Mouse (Mus musculus): Measurements from ENCODE around the gene Gchfr. TPM values are rescaled to one million over a fixed set of nuclear protein-coding genes. Genes with fewer than 3 reads are reported as not detected.
A peak's percentile ranks its signal among the peaks of the same experiment; 100 is the strongest.

Gene Gchfr
- polyA plus RNA-seq, 1 experiment from 2014 or later: 47.1 TPM

DNA sequence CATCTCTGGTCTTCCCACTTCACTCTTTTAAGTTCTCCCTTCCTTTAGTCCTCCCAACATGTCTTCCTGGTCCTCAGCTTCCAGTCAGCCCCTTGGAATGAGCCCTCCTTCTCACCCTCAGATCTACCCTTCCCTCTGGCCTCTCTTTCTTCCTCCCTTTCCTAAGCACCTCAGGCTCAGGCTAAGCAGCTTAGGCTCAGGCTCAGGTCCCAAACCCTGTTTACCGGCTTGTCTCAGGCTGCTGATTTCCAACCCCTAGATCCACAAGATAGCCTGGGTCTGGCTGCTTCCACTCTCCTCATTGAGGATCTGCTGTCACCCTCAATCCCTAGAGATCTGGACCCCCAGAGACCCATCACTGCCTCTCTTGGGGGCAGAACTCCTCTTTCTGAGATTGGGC lies 30.5 kb downstream of the Gchfr start:
- Histone ChIP-seq H3K27ac (no peak overlapping the region), H3K4me1 (replicated peaks) (peaks cover 17% of the 10 kb centered on the region; the same call in 1 of the 2 replicates), H3K9me3 (replicated peaks) (no peaks in the 10 kb centered on the region), H3K9ac (no peak overlapping the region), H3K4me3 (replicated peaks) (no peak overlapping the region), H3K27me3 (no peaks in the 10 kb centered on the region), H3K36me3 (no peaks in the 10 kb centered on the region), H3K4me2 (no peak overlapping the region)
- 40% methylated on average over 1 of the region's 1 CpGs for WGBS (ENCODE audit: insufficient replicate concordance)
- DNase-seq (no peak), ATAC-seq (ENCODE audit: low read depth) (no peak)

- no peak overlapping the region for H3K27ac ChIP-seq
- H3K27me3 ChIP-seq: no peaks in the 10 kb centered on the region
- no peak overlapping the region for H3K4me3 ChIP-seq (replicated peaks)
- 73% methylated on average over 3 of the region's 3 CpGs for WGBS (ENCODE audit: insufficient replicate concordance)
- H3K9me3 ChIP-seq (replicated peaks): no peaks in the 10 kb centered on the region
- H3K4me2 ChIP-seq: no peak overlapping the region
- DNase-seq: no peak
- peaks cover 22% of the 10 kb centered on the region; the same call in 1 of the 2 replicates for H3K4me1 ChIP-seq (replicated peaks)
- H3K9ac ChIP-seq: no peak overlapping the region
- no peak for ATAC-seq (ENCODE audit: low read depth)
- no peaks in the 10 kb centered on the region for H3K36me3 ChIP-seq
Observed at GRCm38 (mm10) chr2:119198934-119199333, 31.4 kb downstream of the Gchfr start.

GRCm38 (mm10) chr2:119202914-119203453 lies 35.4 kb downstream of the Gchfr start:
- WGBS (ENCODE audit: insufficient replicate concordance): 60% methylated on average over 5 of the region's 5 CpGs
- no peaks in the 10 kb centered on the region for H3K36me3 ChIP-seq
- ATAC-seq (ENCODE audit: low read depth): no peak
- H3K4me1 ChIP-seq (replicated peaks): peaks cover 16% of the 10 kb centered on the region
- H3K4me3 ChIP-seq (replicated peaks): no peak overlapping the region
- no peak overlapping the region for H3K4me2 ChIP-seq
- H3K27me3 ChIP-seq: no peaks in the 10 kb centered on the region
- no peak overlapping the region for H3K9ac ChIP-seq
- DNase-seq: no peak
- no peak overlapping the region for H3K27ac ChIP-seq
- H3K9me3 ChIP-seq (replicated peaks): no peaks in the 10 kb centered on the region

GRCm38 (mm10) chr2:119203871-119204460 lies 36.4 kb downstream of the Gchfr start:
- Histone ChIP-seq H3K4me3 (replicated peaks) (no peak overlapping the region), H3K9me3 (replicated peaks) (no peaks in the 10 kb centered on the region), H3K9ac (no peak overlapping the region), H3K4me1 (replicated peaks) (peaks cover 17% of the 10 kb centered on the region), H3K36me3 (no peaks in the 10 kb centered on the region), H3K27me3 (no peaks in the 10 kb centered on the region), H3K4me2 (no peak overlapping the region), H3K27ac (no peak overlapping the region)
- DNase-seq (no peak), ATAC-seq (ENCODE audit: low read depth) (no peak)
- WGBS (ENCODE audit: insufficient replicate concordance): 67% methylated on average over 4 of the region's 4 CpGs

- H3K27ac ChIP-seq: peak overlapping the region; percentile 85
- H3K4me3 ChIP-seq (replicated peaks): peak overlapping the region; percentile 78
- H3K4me2 ChIP-seq: peak overlapping the region; percentile 78
- no peaks in the 10 kb centered on the region for H3K9me3 ChIP-seq (replicated peaks)
- no peaks in the 10 kb centered on the region for H3K27me3 ChIP-seq
- H3K4me1 ChIP-seq (replicated peaks): peaks cover 35% of the 10 kb centered on the region
- peak overlapping the region; percentile 81 for H3K9ac ChIP-seq
- peaks cover 24% of the 10 kb centered on the region for H3K36me3 ChIP-seq
- ATAC-seq (ENCODE audit: low read depth): no peak
- no peak for DNase-seq
- WGBS (ENCODE audit: insufficient replicate concordance): 17% methylated on average over 6 of the region's 6 CpGs
Observed at GRCm38 (mm10) chr2:119207961-119208343, 40.4 kb downstream of the Gchfr start.

- Histone ChIP-seq H3K4me3 (replicated peaks) (peak within 1 kb of the TSS; percentile 78), H3K4me1 (replicated peaks) (peaks cover 34% of the 10 kb centered on the region), H3K9ac (peak within 1 kb of the TSS; percentile 81), H3K27me3 (no peaks in the 10 kb centered on the region), H3K36me3 (peaks cover 24% of the 10 kb centered on the region), H3K9me3 (replicated peaks) (no peaks in the 10 kb centered on the region), H3K4me2 (peak within 1 kb of the TSS; percentile 78), H3K27ac (peak within 1 kb of the TSS; percentile 85)
- DNase-seq (peak; percentile 95), ATAC-seq (ENCODE audit: low read depth) (peak; percentile 97)
- WGBS (ENCODE audit: insufficient replicate concordance): under 1% methylated on average over 51 of the region's 51 CpGs
Observed at GRCm38 (mm10) chr2:119208344-119209175, 41.0 kb downstream of the Gchfr start, which contains the start of the genes Zfyve19 and Dnajc17. Gene Zfyve19 (plus strand): TSS chr2:119208617. Gene Dnajc17 (minus strand): TSS chr2:119208795.

DNA sequence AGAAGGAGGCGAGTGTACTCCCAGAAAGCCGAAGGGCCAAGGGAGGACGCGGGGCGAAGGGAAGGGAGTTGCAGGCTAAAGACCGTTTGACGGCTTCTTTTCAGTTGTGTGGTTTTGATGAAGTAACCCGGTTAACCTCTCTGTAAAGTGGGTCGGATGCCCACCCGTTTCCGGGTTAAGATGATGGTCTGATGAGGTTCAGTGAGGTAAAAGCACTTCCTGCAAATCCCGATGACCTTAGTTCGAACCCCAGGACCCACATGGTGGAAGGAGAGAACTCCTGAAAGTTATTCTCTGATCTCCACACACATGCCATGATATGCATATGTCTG lies 41.6 kb downstream of the Gchfr start:
- Histone ChIP-seq H3K9ac (peak overlapping the region; percentile 81), H3K4me1 (replicated peaks) (peaks cover 30% of the 10 kb centered on the region), H3K4me3 (replicated peaks) (peak overlapping the region; percentile 78), H3K36me3 (peaks cover 24% of the 10 kb centered on the region), H3K27me3 (no peaks in the 10 kb centered on the region), H3K27ac (peak overlapping the region; percentile 65; the same call in 1 of the 2 replicates), H3K9me3 (replicated peaks) (no peaks in the 10 kb centered on the region), H3K4me2 (peak overlapping the region; percentile 78)
- ATAC-seq (ENCODE audit: low read depth) (no peak), DNase-seq (no peak)
- WGBS (ENCODE audit: insufficient replicate concordance): under 1% methylated on average over 13 of the region's 13 CpGs

Other genes with a start within 250 kb of the Gchfr start
- 5.2 and 5.4 TPM in 2 replicates for gene Chst14, start 241.3 kb upstream of the Gchfr start, polyA plus RNA-seq (2015; fragmentation: Nextera tagmentation; extraction: Ambion mirVana)
- 16.0 and 19.3 TPM in 2 replicates for gene Ccdc32, start 138.4 kb upstream of the Gchfr start, polyA plus RNA-seq (2015; fragmentation: Nextera tagmentation; extraction: Ambion mirVana)
- 4.5 and 4.8 TPM in 2 replicates for gene Rpusd2, start 133.0 kb upstream of the Gchfr start, polyA plus RNA-seq (2015; fragmentation: Nextera tagmentation; extraction: Ambion mirVana)
- gene Knl1, start 120.7 kb upstream of the Gchfr start, polyA plus RNA-seq (2015; fragmentation: Nextera tagmentation; extraction: Ambion mirVana): 70.0 and 87.7 TPM in 2 replicates
- 38.4 and 45.1 TPM in 2 replicates for gene Rad51, start 55.0 kb upstream of the Gchfr start, polyA plus RNA-seq (2015; fragmentation: Nextera tagmentation; extraction: Ambion mirVana)
- gene Rmdn3, start 10.7 kb upstream of the Gchfr start, polyA plus RNA-seq (2015; fragmentation: Nextera tagmentation; extraction: Ambion mirVana): 55.3 and 61.6 TPM in 2 replicates
- 0.12 and 0.14 TPM in 2 replicates for gene Gm14137, start 6.7 kb downstream of the Gchfr start, polyA plus RNA-seq (2015; fragmentation: Nextera tagmentation; extraction: Ambion mirVana)
- 20.0 and 27.2 TPM in 2 replicates for gene Zfyve19, start 40.8 kb downstream of the Gchfr start, polyA plus RNA-seq (2015; fragmentation: Nextera tagmentation; extraction: Ambion mirVana)
- gene Dnajc17, start 41.0 kb downstream of the Gchfr start, polyA plus RNA-seq (2015; fragmentation: Nextera tagmentation; extraction: Ambion mirVana): 9.9 and 11.4 TPM in 2 replicates
- gene Ppp1r14d, start 62.1 kb downstream of the Gchfr start, polyA plus RNA-seq (2015; fragmentation: Nextera tagmentation; extraction: Ambion mirVana): not detected in 2 replicates
- gene Spint1, start 69.6 kb downstream of the Gchfr start, polyA plus RNA-seq (2015; fragmentation: Nextera tagmentation; extraction: Ambion mirVana): 0.09 and 0.36 TPM in 2 replicates
- gene Rhov, start 103.5 kb downstream of the Gchfr start, polyA plus RNA-seq (2015; fragmentation: Nextera tagmentation; extraction: Ambion mirVana): 0.08 and 0.16 TPM in 2 replicates
- 6.5 and 6.6 TPM in 2 replicates for gene Vps18, start 121.0 kb downstream of the Gchfr start, polyA plus RNA-seq (2015; fragmentation: Nextera tagmentation; extraction: Ambion mirVana)
- gene Dll4, start 158.0 kb downstream of the Gchfr start, polyA plus RNA-seq (2015; fragmentation: Nextera tagmentation; extraction: Ambion mirVana): 1.7 and 1.9 TPM in 2 replicates
- 1.0 and 2.0 TPM in 2 replicates for gene Chac1, start 183.5 kb downstream of the Gchfr start, polyA plus RNA-seq (2015; fragmentation: Nextera tagmentation; extraction: Ambion mirVana)